Mouse (Mus musculus): ENCODE measurements around the gene Adat1. TPM values are rescaled to one million over a fixed set of nuclear protein-coding genes. Genes with fewer than 3 reads are reported as not detected.

The Adat1 gene
- polyA plus RNA-seq, 1 experiment from 2014 or later = 6.0 TPM

DNA sequence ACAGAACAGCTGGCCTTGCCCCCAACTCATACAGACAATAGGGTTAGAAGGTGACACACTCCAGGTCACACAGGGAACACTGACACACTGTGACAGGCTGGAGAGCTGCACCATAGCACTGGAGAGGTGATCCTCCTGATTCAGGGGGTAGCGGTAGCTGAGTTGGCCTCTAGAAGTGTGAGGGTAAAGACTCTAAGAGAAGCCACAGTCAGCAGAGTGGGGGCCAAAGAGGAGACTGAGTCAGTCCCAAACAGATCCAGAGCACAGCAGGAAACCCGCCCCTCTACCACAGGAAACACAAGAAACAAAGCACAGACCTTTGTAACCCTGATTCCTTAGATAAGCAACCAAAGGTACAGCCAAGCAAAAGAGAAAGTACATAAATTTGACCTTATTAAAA, 15.8 kb downstream of the Adat1 start:
- 94% methylated on average over 2 of the region's 2 CpGs for WGBS
- H3K27ac ChIP-seq = no peak overlapping the region
- DNase-seq (ENCODE audit: low spot score) = no peak
- no peak overlapping the region for H3K9ac ChIP-seq
- H3K36me3 ChIP-seq (replicated peaks; ENCODE audit: control insufficient read depth, insufficient read depth) = peaks cover 10% of the 10 kb centered on the region; the same call in 1 of the 2 replicates
- no peak overlapping the region for H3K4me2 ChIP-seq (replicated peaks)
- H3K27me3 ChIP-seq (ENCODE audit: control insufficient read depth, insufficient read depth, low read length) = no peaks in the 10 kb centered on the region
- no peaks in the 10 kb centered on the region for H3K4me1 ChIP-seq (replicated peaks; ENCODE audit: control insufficient read depth, insufficient read depth, low read length)
- ATAC-seq (ENCODE audit: low FRiP score) = no peak
- no peak overlapping the region for H3K4me3 ChIP-seq (replicated peaks; ENCODE audit: low read length)
- no peaks in the 10 kb centered on the region for H3K9me3 ChIP-seq (ENCODE audit: control insufficient read depth, low read length)

GRCm38 (mm10) chr8:111975706-111976105, 16.4 kb downstream of the Adat1 start:
- Histone ChIP-seq H3K27ac (no peak overlapping the region), H3K36me3 (replicated peaks; ENCODE audit: control insufficient read depth, insufficient read depth) (peaks cover 10% of the 10 kb centered on the region; the same call in 1 of the 2 replicates), H3K9ac (no peak overlapping the region), H3K4me2 (replicated peaks) (no peak overlapping the region), H3K27me3 (ENCODE audit: control insufficient read depth, insufficient read depth, low read length) (no peaks in the 10 kb centered on the region), H3K4me1 (replicated peaks; ENCODE audit: control insufficient read depth, insufficient read depth, low read length) (no peaks in the 10 kb centered on the region), H3K9me3 (ENCODE audit: control insufficient read depth, low read length) (no peaks in the 10 kb centered on the region), H3K4me3 (replicated peaks; ENCODE audit: low read length) (no peak overlapping the region)
- ATAC-seq (ENCODE audit: low FRiP score) (no peak), DNase-seq (ENCODE audit: low spot score) (no peak)
- WGBS = 88% methylated on average over 2 of the region's 2 CpGs

DNA sequence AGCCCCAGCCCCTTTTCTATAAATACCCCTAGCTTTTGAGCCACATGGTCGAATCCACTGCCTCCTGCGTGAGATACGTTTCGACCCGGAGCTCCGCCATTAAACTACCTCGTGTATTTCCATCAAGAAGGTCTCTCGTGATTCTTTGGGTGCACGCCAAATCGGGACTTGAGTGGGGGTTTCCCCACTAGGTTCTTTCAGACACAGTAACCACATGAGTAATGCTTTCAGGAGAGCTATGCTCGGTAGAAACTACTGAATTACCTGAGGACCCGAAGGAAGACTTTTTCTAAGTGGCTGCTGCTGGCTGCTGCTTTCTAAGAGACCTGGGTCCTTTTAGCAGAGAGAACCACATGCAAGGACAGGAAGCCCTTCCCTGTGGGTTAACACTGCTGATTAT, 18.0 kb downstream of the Adat1 start:
- H3K4me1 ChIP-seq (replicated peaks; ENCODE audit: control insufficient read depth, insufficient read depth, low read length) = no peaks in the 10 kb centered on the region
- H3K9me3 ChIP-seq (ENCODE audit: control insufficient read depth, low read length) = no peaks in the 10 kb centered on the region
- DNase-seq (ENCODE audit: low spot score) (no peak), ATAC-seq (ENCODE audit: low FRiP score) (no peak)
- no peak overlapping the region for H3K27ac ChIP-seq
- H3K36me3 ChIP-seq (replicated peaks; ENCODE audit: control insufficient read depth, insufficient read depth) = peaks cover 10% of the 10 kb centered on the region; the same call in 1 of the 2 replicates
- no peaks in the 10 kb centered on the region for H3K27me3 ChIP-seq (ENCODE audit: control insufficient read depth, insufficient read depth, low read length)
- no peak overlapping the region for H3K4me3 ChIP-seq (replicated peaks; ENCODE audit: low read length)
- no peak overlapping the region for H3K4me2 ChIP-seq (replicated peaks)
- no peak overlapping the region for H3K9ac ChIP-seq
- WGBS = 98% methylated on average over 12 of the region's 12 CpGs

- Histone ChIP-seq H3K4me3 (replicated peaks; ENCODE audit: low read length) (no peak overlapping the region), H3K36me3 (replicated peaks; ENCODE audit: control insufficient read depth, insufficient read depth) (peaks cover 10% of the 10 kb centered on the region; the same call in 1 of the 2 replicates), H3K9ac (no peak overlapping the region), H3K4me1 (replicated peaks; ENCODE audit: control insufficient read depth, insufficient read depth, low read length) (no peaks in the 10 kb centered on the region), H3K27me3 (ENCODE audit: control insufficient read depth, insufficient read depth, low read length) (no peaks in the 10 kb centered on the region), H3K9me3 (ENCODE audit: control insufficient read depth, low read length) (no peaks in the 10 kb centered on the region), H3K4me2 (replicated peaks) (no peak overlapping the region), H3K27ac (no peak overlapping the region)
- no peak for ATAC-seq (ENCODE audit: low FRiP score)
- WGBS = 46% methylated on average over 5 of the region's 5 CpGs
- no peak for DNase-seq (ENCODE audit: low spot score)
Measured at GRCm38 (mm10) chr8:111968991-111969390, 23.1 kb downstream of the Adat1 start.

- ATAC-seq (ENCODE audit: low FRiP score) (no peak), DNase-seq (ENCODE audit: low spot score) (no peak)
- Histone ChIP-seq H3K36me3 (replicated peaks; ENCODE audit: control insufficient read depth, insufficient read depth) (0 out of 2 replicates have a peak, but pooled peaks cover 10% of the 10 kb centered on the region), H3K4me2 (replicated peaks) (no peak overlapping the region), H3K27me3 (ENCODE audit: control insufficient read depth, insufficient read depth, low read length) (no peaks in the 10 kb centered on the region), H3K4me3 (replicated peaks; ENCODE audit: low read length) (no peak overlapping the region), H3K4me1 (replicated peaks; ENCODE audit: control insufficient read depth, insufficient read depth, low read length) (no peaks in the 10 kb centered on the region), H3K27ac (no peak overlapping the region), H3K9me3 (ENCODE audit: control insufficient read depth, low read length) (no peaks in the 10 kb centered on the region), H3K9ac (no peak overlapping the region)
- 90% methylated on average over 10 of the region's 10 CpGs for WGBS
Measured at GRCm38 (mm10) chr8:111968541-111968940, 23.6 kb downstream of the Adat1 start.

DNA sequence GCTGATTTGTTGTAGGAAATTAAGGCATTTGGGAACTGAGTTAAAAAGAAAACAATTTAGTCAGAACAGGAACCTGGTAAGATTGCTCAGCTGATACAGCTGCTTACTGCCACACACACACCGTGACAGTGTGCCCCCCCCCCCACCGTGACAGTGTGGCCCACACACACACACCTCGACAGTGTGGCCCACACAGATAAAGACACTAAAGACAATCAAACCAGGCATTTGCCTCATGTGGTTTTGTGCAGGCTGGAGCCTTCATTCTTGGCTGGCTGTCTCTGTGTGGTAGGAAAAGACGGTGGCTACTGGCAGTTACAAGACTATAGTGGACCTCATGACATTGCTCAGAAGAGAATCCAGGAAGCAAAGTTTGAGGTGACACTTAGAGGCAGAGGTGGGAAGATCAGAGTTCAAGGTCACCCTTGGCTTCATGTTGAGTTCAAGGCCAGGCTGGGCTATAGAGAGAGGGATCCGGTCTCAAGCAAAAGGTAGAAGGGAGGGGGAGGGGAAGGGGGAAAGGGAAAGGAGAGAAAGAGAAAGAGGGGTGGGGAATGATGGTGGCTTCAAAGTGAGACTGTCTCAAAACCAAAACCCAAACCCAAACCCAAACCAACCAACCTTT, 24.7 kb downstream of the Adat1 start:
- Histone ChIP-seq H3K9ac (no peak overlapping the region), H3K9me3 (ENCODE audit: control insufficient read depth, low read length) (no peaks in the 10 kb centered on the region), H3K36me3 (replicated peaks; ENCODE audit: control insufficient read depth, insufficient read depth) (0 out of 2 replicates have a peak, but pooled peaks cover 9% of the 10 kb centered on the region), H3K4me2 (replicated peaks) (no peak overlapping the region), H3K4me1 (replicated peaks; ENCODE audit: control insufficient read depth, insufficient read depth, low read length) (no peaks in the 10 kb centered on the region), H3K4me3 (replicated peaks; ENCODE audit: low read length) (no peak overlapping the region), H3K27me3 (ENCODE audit: control insufficient read depth, insufficient read depth, low read length) (no peaks in the 10 kb centered on the region), H3K27ac (no peak overlapping the region)
- ATAC-seq (ENCODE audit: low FRiP score) (no peak), DNase-seq (ENCODE audit: low spot score) (no peak)
- 81% methylated on average over 5 of the region's 5 CpGs for WGBS

- no peaks in the 10 kb centered on the region for H3K4me1 ChIP-seq (replicated peaks; ENCODE audit: control insufficient read depth, insufficient read depth, low read length)
- no peaks in the 10 kb centered on the region for H3K27me3 ChIP-seq (ENCODE audit: control insufficient read depth, insufficient read depth, low read length)
- H3K4me3 ChIP-seq (replicated peaks; ENCODE audit: low read length) = no peak overlapping the region
- no peak overlapping the region for H3K27ac ChIP-seq
- no peak for ATAC-seq (ENCODE audit: low FRiP score)
- H3K36me3 ChIP-seq (replicated peaks; ENCODE audit: control insufficient read depth, insufficient read depth) = no peaks in the 10 kb centered on the region
- H3K9me3 ChIP-seq (ENCODE audit: control insufficient read depth, low read length) = no peaks in the 10 kb centered on the region
- 81% methylated on average over 7 of the region's 7 CpGs for WGBS
- no peak for DNase-seq (ENCODE audit: low spot score)
- no peak overlapping the region for H3K9ac ChIP-seq
- H3K4me2 ChIP-seq (replicated peaks) = no peak overlapping the region
Measured at GRCm38 (mm10) chr8:111964849-111965561, 27.1 kb downstream of the Adat1 start.

DNA sequence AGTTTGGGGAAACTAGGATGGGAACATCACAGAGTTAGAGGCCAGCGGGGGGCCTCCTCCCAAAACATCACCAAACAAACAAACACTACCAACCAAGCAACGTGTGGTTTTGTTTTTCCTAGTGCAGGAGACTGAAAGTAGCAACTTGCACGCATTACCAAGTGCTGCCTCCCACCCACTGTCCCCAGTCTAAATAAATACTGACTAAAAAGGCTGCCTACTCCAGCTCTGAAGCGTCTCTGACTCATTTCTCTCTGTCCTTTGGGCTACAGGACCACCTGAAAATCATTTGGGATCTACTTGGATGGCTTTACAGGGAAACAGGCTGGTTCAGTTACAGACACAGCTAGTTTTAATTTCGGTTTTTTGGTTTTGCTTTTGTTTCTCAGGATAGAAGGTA, 27.8 kb downstream of the Adat1 start:
- Histone ChIP-seq H3K27me3 (ENCODE audit: control insufficient read depth, insufficient read depth, low read length) (no peaks in the 10 kb centered on the region), H3K9ac (no peak overlapping the region), H3K4me3 (replicated peaks; ENCODE audit: low read length) (no peak overlapping the region), H3K9me3 (ENCODE audit: control insufficient read depth, low read length) (no peaks in the 10 kb centered on the region), H3K36me3 (replicated peaks; ENCODE audit: control insufficient read depth, insufficient read depth) (no peaks in the 10 kb centered on the region), H3K4me1 (replicated peaks; ENCODE audit: control insufficient read depth, insufficient read depth, low read length) (no peaks in the 10 kb centered on the region), H3K27ac (no peak overlapping the region), H3K4me2 (replicated peaks) (no peak overlapping the region)
- ATAC-seq (ENCODE audit: low FRiP score) (no peak), DNase-seq (ENCODE audit: low spot score) (no peak)
- 62% methylated on average over 5 of the region's 5 CpGs for WGBS

DNA sequence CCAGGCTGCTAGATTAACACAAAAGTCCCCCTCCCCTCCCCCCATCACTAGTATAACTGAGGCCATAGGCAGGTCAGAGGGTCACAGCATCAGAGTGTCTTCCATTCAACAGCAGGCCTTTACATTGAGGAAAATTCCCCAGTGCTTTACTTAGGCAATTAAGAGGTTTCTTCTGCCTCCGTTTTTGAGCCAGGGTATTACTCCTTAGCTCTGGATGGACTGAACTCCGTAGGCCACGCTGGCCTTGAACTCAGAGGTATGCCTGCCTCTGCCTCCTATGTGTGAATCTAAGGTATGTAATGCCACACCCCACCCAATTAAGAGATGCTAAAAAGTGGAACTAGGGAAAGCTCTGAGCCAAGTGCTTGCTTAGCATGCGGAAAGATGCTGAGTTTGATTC, 28.6 kb downstream of the Adat1 start:
- Histone ChIP-seq H3K36me3 (replicated peaks; ENCODE audit: control insufficient read depth, insufficient read depth) (no peaks in the 10 kb centered on the region), H3K4me2 (replicated peaks) (no peak overlapping the region), H3K27me3 (ENCODE audit: control insufficient read depth, insufficient read depth, low read length) (no peaks in the 10 kb centered on the region), H3K27ac (no peak overlapping the region), H3K4me1 (replicated peaks; ENCODE audit: control insufficient read depth, insufficient read depth, low read length) (no peaks in the 10 kb centered on the region), H3K9ac (no peak overlapping the region), H3K4me3 (replicated peaks; ENCODE audit: low read length) (no peak overlapping the region), H3K9me3 (ENCODE audit: control insufficient read depth, low read length) (no peaks in the 10 kb centered on the region)
- ATAC-seq (ENCODE audit: low FRiP score) (no peak), DNase-seq (ENCODE audit: low spot score) (no peak)
- 78% methylated on average over 4 of the region's 4 CpGs for WGBS
